Mouse (Mus musculus) lung, embryonic 15.5 days (tissue): ENCODE measurements around the gene Slc7a5. TPM values are rescaled to one million over a fixed set of nuclear protein-coding genes. Genes with fewer than 3 reads are reported as not detected.
A peak's percentile ranks its signal among the peaks of the same experiment; 100 is the strongest.

Experiments used
- ATAC-seq: fragments of 200-750 bp; cut with Nextera tagmentation; 2 replicates; pipeline ENCODE4 v1.8.0; 2017; ENCODE audit warnings: moderate number of reproducible peaks, borderline replicate concordance; ENCODE audit not compliant: low FRiP score, low TSS enrichment; ENCODE audit errors: extremely low read depth
- H3K27ac ChIP-seq: fragments of 300-500 bp; sonication (generic); 2 replicates; pipeline ENCODE4 v1.5.1; 2015; ENCODE audit warnings: moderate library complexity, mild to moderate bottlenecking, inconsistent platforms
- H3K27me3 ChIP-seq: fragments of 300-500 bp; sonication (generic); 2 replicates; pipeline ENCODE4 v1.6.1; 2015; ENCODE audit warnings: inconsistent platforms
- H3K36me3 ChIP-seq: fragments of 300-500 bp; sonication (generic); 2 replicates; pipeline ENCODE4 v1.6.1; 2015; ENCODE audit warnings: inconsistent platforms
- H3K4me1 ChIP-seq: fragments of 300-500 bp; sonication (generic); 2 replicates; pipeline ENCODE4 v1.6.1; 2015; ENCODE audit warnings: inconsistent platforms
- H3K4me2 ChIP-seq: fragments of 300-500 bp; sonication (generic); 2 replicates; pipeline ENCODE4 v1.6.1; 2015; ENCODE audit warnings: inconsistent platforms, mild to moderate bottlenecking, moderate library complexity
- H3K4me3 ChIP-seq: fragments of 300-500 bp; sonication (generic); 2 replicates; pipeline ENCODE4 v1.5.1; 2015; ENCODE audit warnings: mild to moderate bottlenecking, inconsistent platforms
- H3K9ac ChIP-seq: fragments of 300-500 bp; sonication (generic); 2 replicates; pipeline ENCODE4 v1.6.1; 2015; ENCODE audit warnings: inconsistent platforms
- H3K9me3 ChIP-seq: fragments of 300-500 bp; sonication (generic); 2 replicates; pipeline ENCODE4 v1.6.1; 2016; ENCODE audit warnings: inconsistent platforms
- WGBS: fragments of 180-500 bp; shearing (Covaris S2); methylation state at CpG from one replicate; pipeline ENCODE4 v1.1.7; 2015; 5-methylcytosine and 5-hydroxymethylcytosine counted together
- polyA plus RNA-seq: library from polyadenylated mRNA; unstranded; fragments of >200 nt; fragmentation: Nextera tagmentation; extraction: Ambion mirVana; gene quantifications from 2 replicates; pipeline ENCODE4 v1.2.1, GENCODE M21; 2015

Gene Slc7a5
- 14.8 and 15.5 TPM in 2 replicates for polyA plus RNA-seq

DNA sequence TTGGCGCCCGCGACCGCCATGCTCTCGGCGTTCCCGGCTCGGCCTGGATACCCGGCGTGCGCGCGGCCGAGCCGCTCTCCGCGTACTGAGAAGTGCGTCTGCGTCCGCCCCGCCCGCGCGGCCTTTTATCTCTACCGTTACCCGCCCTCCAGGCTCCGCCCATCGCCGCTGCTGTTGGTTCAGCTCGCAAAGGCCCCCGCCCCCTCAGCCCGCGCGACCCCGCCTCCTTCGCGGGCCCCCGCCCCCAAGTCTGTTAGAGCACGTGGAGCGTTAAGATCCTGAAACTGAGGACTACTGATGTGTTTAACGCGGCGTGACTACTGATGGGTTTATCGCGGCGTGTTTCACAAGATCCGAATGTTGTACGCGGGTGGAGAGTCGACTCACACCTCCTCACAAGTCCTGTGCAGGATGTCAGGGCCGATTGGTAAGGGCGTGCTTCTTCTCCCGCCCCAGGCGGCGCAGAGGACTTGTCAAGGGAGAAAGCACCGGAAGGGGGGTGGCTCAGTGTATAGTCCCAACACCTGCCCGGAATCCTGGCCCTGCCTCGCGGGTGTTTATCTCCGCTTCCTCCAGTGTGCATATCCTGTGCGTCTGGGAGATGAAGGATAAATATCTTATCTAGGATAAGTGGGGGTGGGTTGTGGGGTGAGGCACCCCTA lies at the start of gene Slc7a5:
Slc7a5 (minus strand) TSS at position 108 of the 662 bp plus-strand sequence.
- H3K36me3 ChIP-seq = no peaks in the 10 kb centered on the region
- WGBS = under 1% methylated on average over 53 of the region's 61 CpGs
- H3K9ac ChIP-seq = peak within 1 kb of the TSS; percentile 57
- peaks cover 6% of the 10 kb centered on the region; the same call in 1 of the 2 replicates for H3K27me3 ChIP-seq
- H3K4me2 ChIP-seq = peak within 1 kb of the TSS; percentile 98
- peak within 1 kb of the TSS; percentile 70 for H3K4me3 ChIP-seq
- no peak within 1 kb of the TSS for H3K27ac ChIP-seq
- peak; percentile 91 for ATAC-seq
- no peaks in the 10 kb centered on the region for H3K9me3 ChIP-seq
- H3K4me1 ChIP-seq = peaks cover 45% of the 10 kb centered on the region

- no peak overlapping the region for H3K9ac ChIP-seq
- 61% methylated on average over 1 of the region's 1 CpGs for WGBS
- H3K4me1 ChIP-seq = peaks cover 26% of the 10 kb centered on the region
- H3K4me2 ChIP-seq = no peak overlapping the region
- no peak overlapping the region for H3K4me3 ChIP-seq
- H3K27ac ChIP-seq = no peak overlapping the region
- H3K9me3 ChIP-seq = no peaks in the 10 kb centered on the region
- ATAC-seq = no peak
- H3K36me3 ChIP-seq = peaks cover 26% of the 10 kb centered on the region; the same call in 1 of the 2 replicates
- H3K27me3 ChIP-seq = no peaks in the 10 kb centered on the region
Observed at GRCm38 (mm10) chr8:121955825-121956500, 48.5 kb upstream of the Slc7a5 start.

- H3K4me2 ChIP-seq = no peak overlapping the region
- no peak overlapping the region for H3K4me3 ChIP-seq
- WGBS = 56% methylated on average over 10 of the region's 10 CpGs
- no peak for ATAC-seq
- H3K36me3 ChIP-seq = peaks cover 26% of the 10 kb centered on the region; the same call in 1 of the 2 replicates
- no peaks in the 10 kb centered on the region for H3K27me3 ChIP-seq
- H3K9ac ChIP-seq = no peak overlapping the region
- H3K9me3 ChIP-seq = no peaks in the 10 kb centered on the region
- peaks cover 26% of the 10 kb centered on the region for H3K4me1 ChIP-seq
- no peak overlapping the region for H3K27ac ChIP-seq
Observed at GRCm38 (mm10) chr8:121954981-121955555, 47.6 kb upstream of the Slc7a5 start.

- Histone ChIP-seq H3K4me2 (no peak overlapping the region), H3K27me3 (no peaks in the 10 kb centered on the region), H3K27ac (no peak overlapping the region), H3K4me1 (peaks cover 31% of the 10 kb centered on the region), H3K4me3 (no peak overlapping the region), H3K9ac (no peak overlapping the region), H3K9me3 (no peaks in the 10 kb centered on the region), H3K36me3 (peaks cover 26% of the 10 kb centered on the region; the same call in 1 of the 2 replicates)
- 63% methylated on average over 3 of the region's 3 CpGs for WGBS
- ATAC-seq = no peak
Observed at GRCm38 (mm10) chr8:121953821-121954545, 46.5 kb upstream of the Slc7a5 start.

DNA sequence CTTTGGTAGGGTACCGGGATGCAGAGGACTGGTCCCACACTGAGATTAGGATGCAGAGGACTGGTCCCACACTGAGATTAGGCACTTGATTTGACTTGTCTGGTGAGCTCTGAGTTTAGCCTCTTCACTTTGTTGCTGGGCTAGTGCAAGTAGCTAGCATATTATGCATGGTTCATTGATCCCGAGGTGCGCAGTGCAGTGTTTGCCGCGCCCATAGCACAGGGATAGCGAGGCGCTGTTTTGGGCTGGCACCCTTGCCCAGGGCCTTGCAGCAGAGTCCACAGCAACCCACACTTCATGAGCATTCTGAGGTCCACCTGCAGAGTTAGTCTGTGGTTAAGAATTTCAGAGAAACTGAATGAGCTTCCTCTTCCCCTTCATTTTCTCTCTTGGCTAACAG lies 45.3 kb upstream of the Slc7a5 start:
- Histone ChIP-seq H3K4me2 (peak overlapping the region; percentile 75), H3K9me3 (no peaks in the 10 kb centered on the region), H3K27ac (no peak overlapping the region), H3K9ac (0 out of 2 replicates have a peak overlapping the region, but pooled peaks have one; percentile 5), H3K36me3 (peaks cover 26% of the 10 kb centered on the region; the same call in 1 of the 2 replicates), H3K4me3 (0 out of 2 replicates have a peak overlapping the region, but pooled peaks have one; percentile 62), H3K4me1 (peaks cover 43% of the 10 kb centered on the region), H3K27me3 (no peaks in the 10 kb centered on the region)
- 88% methylated on average over 7 of the region's 7 CpGs for WGBS
- ATAC-seq = no peak

- no peak for ATAC-seq
- H3K27ac ChIP-seq = no peak overlapping the region
- H3K4me2 ChIP-seq = peak overlapping the region; percentile 75
- H3K4me1 ChIP-seq = peaks cover 48% of the 10 kb centered on the region
- peaks cover 26% of the 10 kb centered on the region; the same call in 1 of the 2 replicates for H3K36me3 ChIP-seq
- peak overlapping the region; percentile 62; the same call in 1 of the 2 replicates for H3K4me3 ChIP-seq
- H3K9ac ChIP-seq = 0 out of 2 replicates have a peak overlapping the region, but pooled peaks have one; percentile 5
- H3K27me3 ChIP-seq = no peaks in the 10 kb centered on the region
- H3K9me3 ChIP-seq = no peaks in the 10 kb centered on the region
Observed at GRCm38 (mm10) chr8:121952122-121952521, 44.6 kb upstream of the Slc7a5 start.

GRCm38 (mm10) chr8:121951656-121952009 lies 44.1 kb upstream of the Slc7a5 start:
- Histone ChIP-seq H3K9me3 (no peaks in the 10 kb centered on the region), H3K27ac (peak overlapping the region; percentile 96), H3K4me1 (peaks cover 51% of the 10 kb centered on the region), H3K4me3 (peak overlapping the region; percentile 62), H3K4me2 (peak overlapping the region; percentile 75), H3K36me3 (peaks cover 26% of the 10 kb centered on the region; the same call in 1 of the 2 replicates), H3K9ac (peak overlapping the region; percentile 87), H3K27me3 (no peaks in the 10 kb centered on the region)
- WGBS = 15% methylated on average over 7 of the region's 7 CpGs
- ATAC-seq = no peak

DNA sequence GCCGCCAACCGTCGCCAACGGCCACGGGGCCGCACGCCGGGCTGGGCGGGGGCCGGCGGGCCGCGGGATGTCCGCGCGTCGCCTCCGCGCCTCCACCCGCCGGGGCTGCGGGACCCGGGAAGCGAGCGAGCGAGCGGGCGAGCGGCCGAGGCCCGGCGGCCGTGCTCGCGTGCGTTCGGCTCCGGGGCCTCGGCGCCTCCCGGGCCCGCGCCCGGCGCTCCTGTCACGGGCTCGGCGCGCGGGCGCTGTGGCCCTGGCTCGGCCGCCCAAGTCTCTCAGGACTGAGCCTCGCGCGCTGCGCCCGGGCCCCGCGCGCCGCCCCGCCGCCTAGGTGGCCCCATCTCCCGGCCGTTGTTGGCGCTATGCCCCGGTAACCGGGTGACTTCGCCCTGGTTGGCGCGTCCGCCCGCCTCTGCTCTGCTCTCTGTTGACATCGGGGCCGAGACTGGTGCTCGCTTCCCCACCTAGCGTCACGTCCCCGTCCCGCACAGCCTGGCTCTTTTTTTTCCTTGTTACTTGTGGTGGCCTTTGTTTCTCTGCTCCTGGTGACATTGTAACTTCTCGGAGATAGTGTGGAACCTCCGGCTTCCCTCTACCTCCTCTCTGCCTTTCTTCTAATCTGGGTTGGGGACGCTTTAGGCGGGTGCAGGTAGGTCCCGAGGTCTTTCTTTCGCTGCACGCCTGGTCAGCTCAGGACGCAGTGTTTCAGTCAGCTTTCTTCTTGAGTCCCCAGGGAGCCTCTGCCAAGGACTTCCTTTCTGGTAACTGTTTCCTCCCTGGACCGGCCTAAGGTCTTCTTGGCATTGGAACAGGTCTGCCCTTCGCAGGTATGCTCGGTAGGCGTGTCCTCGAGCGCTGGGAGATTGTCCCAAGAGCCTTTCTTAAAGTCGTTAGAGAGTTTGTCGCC lies 43.5 kb upstream of the Slc7a5 start:
- Histone ChIP-seq H3K4me2 (peak overlapping the region; percentile 75), H3K36me3 (peaks cover 22% of the 10 kb centered on the region; the same call in 1 of the 2 replicates), H3K4me1 (peaks cover 51% of the 10 kb centered on the region), H3K9me3 (no peaks in the 10 kb centered on the region), H3K27ac (peak overlapping the region; percentile 96), H3K27me3 (no peaks in the 10 kb centered on the region), H3K9ac (peak overlapping the region; percentile 87), H3K4me3 (peak overlapping the region; percentile 62)
- no peak for ATAC-seq
- WGBS = under 1% methylated on average over 90 of the region's 97 CpGs

DNA sequence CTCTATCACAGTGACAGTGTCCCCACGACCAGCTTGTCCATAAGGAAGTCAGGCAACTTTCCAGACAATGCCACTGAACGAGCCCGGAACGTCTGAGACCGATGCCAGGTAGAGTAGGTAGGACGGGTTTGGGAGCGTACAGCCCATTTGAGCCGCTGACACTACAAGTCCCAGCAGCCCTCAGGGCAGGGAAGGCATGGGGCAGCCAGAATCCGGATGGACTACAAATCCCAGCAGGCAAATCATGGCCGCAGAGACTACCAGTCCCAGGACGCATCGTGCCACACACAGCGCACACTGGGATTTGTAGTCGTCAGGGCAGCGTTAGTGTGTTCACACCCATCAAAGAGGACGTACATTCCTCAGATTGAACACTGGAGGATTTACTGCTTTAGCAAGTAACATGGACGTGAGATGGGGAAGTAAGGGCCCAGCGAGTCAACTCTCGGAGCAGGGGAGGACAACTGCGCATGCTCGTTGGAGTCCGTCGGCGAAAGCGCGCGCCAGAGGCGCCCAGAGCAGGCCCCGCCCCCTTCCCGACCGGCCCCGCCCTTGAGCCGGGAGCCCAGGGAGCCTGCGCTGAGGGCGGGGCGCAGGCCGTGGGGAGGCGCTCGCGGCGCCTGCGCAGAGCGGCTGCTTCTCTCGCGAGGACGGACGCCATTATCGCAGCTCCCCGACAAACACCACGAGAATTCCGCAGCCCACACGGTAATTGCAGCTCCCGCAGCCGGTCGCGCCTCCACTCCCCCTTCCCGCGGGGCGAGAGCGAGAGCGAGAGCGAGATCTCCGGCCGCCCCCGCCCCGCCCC lies 42.7 kb upstream of the Slc7a5 start:
- H3K36me3 ChIP-seq = peaks cover 15% of the 10 kb centered on the region; the same call in 1 of the 2 replicates
- H3K4me2 ChIP-seq = peak overlapping the region; percentile 75
- ATAC-seq = peak; percentile 95
- WGBS = under 1% methylated on average over 66 of the region's 66 CpGs
- peak overlapping the region; percentile 62 for H3K4me3 ChIP-seq
- no peaks in the 10 kb centered on the region for H3K9me3 ChIP-seq
- peaks cover 51% of the 10 kb centered on the region for H3K4me1 ChIP-seq
- H3K27me3 ChIP-seq = no peaks in the 10 kb centered on the region
- H3K27ac ChIP-seq = peak overlapping the region; percentile 96
- peak overlapping the region; percentile 87 for H3K9ac ChIP-seq

DNA sequence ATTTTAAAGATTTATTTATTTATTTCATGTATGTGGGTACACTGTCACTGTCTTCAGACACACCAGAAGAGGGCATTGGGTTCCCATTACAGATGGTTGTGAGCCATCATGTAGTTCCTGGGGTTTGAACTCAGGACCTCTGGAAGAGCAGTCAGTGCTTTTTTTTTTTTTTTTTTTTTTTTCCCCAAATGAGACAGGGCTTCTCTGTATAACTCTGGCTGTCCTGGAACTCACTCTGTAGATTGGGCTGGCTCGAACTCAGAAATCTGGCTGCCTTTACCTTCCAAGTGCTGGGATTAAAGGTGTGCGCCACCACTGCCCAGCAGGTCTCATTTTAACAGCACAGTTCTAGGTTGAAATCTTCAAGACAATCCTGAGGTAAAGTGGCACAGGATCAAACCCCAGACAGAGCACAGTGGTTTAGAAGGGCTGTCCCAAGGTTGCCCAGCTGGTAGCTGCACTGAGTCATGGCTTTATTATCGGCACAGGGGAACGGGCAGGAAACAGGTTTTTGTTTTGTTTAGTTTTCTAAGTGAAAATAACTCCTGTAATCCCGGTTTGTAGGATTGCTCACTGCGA lies 41.8 kb upstream of the Slc7a5 start, which contains the start of gene Banp:
Banp (plus strand) TSS at position 529 of the 579 bp plus-strand sequence.
- Histone ChIP-seq H3K4me3 (peak within 1 kb of the TSS; percentile 62), H3K4me2 (peak within 1 kb of the TSS; percentile 77), H3K27me3 (no peaks in the 10 kb centered on the region), H3K4me1 (peaks cover 48% of the 10 kb centered on the region), H3K27ac (peak within 1 kb of the TSS; percentile 96), H3K9ac (peak within 1 kb of the TSS; percentile 87), H3K9me3 (no peaks in the 10 kb centered on the region), H3K36me3 (peaks cover 12% of the 10 kb centered on the region; the same call in 1 of the 2 replicates)
- WGBS = 54% methylated on average over 6 of the region's 6 CpGs
- ATAC-seq = no peak
